Mouse (Mus musculus) layer of hippocampus, postnatal 36 days (tissue): Measurements from ENCODE around the gene Kank3. TPM values are rescaled to one million over a fixed set of nuclear protein-coding genes. Genes with fewer than 3 reads are reported as not detected.

ENCODE experiments used
- DNase-seq, 2 experiments: peaks; one replicate each; pipeline ENCODE4 v3.0.0; 2022
- total RNA-seq, 2 experiments: library from RNA; stranded (reverse); gene quantifications; 2 replicates each; pipeline ENCODE4 v1.2.3; 2021

Kank3 gene
- total RNA-seq, result 10 to 100 TPM; 35.0 to 36.2 TPM

- DNase-seq, result peak; percentile 87 to 91
Observed at GRCm38 (mm10) chr17:33810334-33811141, at the start of gene Kank3. TSS of gene Kank3 (plus strand) at chr17:33810519.

GRCm38 (mm10) chr17:33766389-33766788 lies 43.9 kb upstream of the Kank3 start:
- no peak for DNase-seq

- no peak for DNase-seq
Observed at GRCm38 (mm10) chr17:33771617-33772016, 38.7 kb upstream of the Kank3 start.

- DNase-seq, result no peak
Observed at GRCm38 (mm10) chr17:33773426-33773825, 36.9 kb upstream of the Kank3 start.

GRCm38 (mm10) chr17:33773871-33774572 lies 36.3 kb upstream of the Kank3 start:
- no peak for DNase-seq

GRCm38 (mm10) chr17:33774573-33775155 lies 35.7 kb upstream of the Kank3 start:
- DNase-seq, result no peak

- DNase-seq, result no peak
Observed at GRCm38 (mm10) chr17:33775287-33775686, 35.0 kb upstream of the Kank3 start.

GRCm38 (mm10) chr17:33779271-33779966 lies 30.9 kb upstream of the Kank3 start:
- DNase-seq, result peak; percentile 85 to 87

- DNase-seq, result no peak
Observed at GRCm38 (mm10) chr17:33779967-33780295, 30.4 kb upstream of the Kank3 start.

GRCm38 (mm10) chr17:33780431-33780830 lies 29.9 kb upstream of the Kank3 start:
- DNase-seq, result no peak

GRCm38 (mm10) chr17:33781124-33781977 lies 29.0 kb upstream of the Kank3 start, which contains the start of gene Angptl4:
TSS of gene Angptl4 (minus strand) at chr17:33781830.
- peak; percentile 34 to 59 for DNase-seq

GRCm38 (mm10) chr17:33782067-33782466 lies 28.3 kb upstream of the Kank3 start:
- no peak for DNase-seq

- no peak for DNase-seq
Observed at GRCm38 (mm10) chr17:33783408-33783807, 26.9 kb upstream of the Kank3 start.

- DNase-seq, result no peak
Observed at GRCm38 (mm10) chr17:33784939-33785338, 25.4 kb upstream of the Kank3 start.

- DNase-seq, result no peak
Observed at GRCm38 (mm10) chr17:33786375-33786774, 23.9 kb upstream of the Kank3 start.

- no peak for DNase-seq
Observed at GRCm38 (mm10) chr17:33788732-33789131, 21.6 kb upstream of the Kank3 start.

- no peak for DNase-seq
Observed at GRCm38 (mm10) chr17:33798306-33798705, 12.0 kb upstream of the Kank3 start.

GRCm38 (mm10) chr17:33799277-33799676 lies 11.0 kb upstream of the Kank3 start:
- no peak for DNase-seq

GRCm38 (mm10) chr17:33802221-33802620 lies 8.1 kb upstream of the Kank3 start:
- DNase-seq, result no peak

GRCm38 (mm10) chr17:33804205-33804604 lies 6.1 kb upstream of the Kank3 start:
- no peak for DNase-seq

GRCm38 (mm10) chr17:33804745-33805144 lies 5.6 kb upstream of the Kank3 start:
- no peak for DNase-seq
